Mouse (Mus musculus): ENCODE results near the gene Speer4f2. TPM values are rescaled to one million over a fixed set of nuclear protein-coding genes. Genes with fewer than 3 reads are reported as not detected.

The Speer4f2 gene
- polyA plus RNA-seq, 1 experiment: not detected

Other genes starting within 250 kb of the Speer4f2 start
- gene Speer4f1, start 102.9 kb downstream of the Speer4f2 start, polyA plus RNA-seq (2012; rRNA removed): not detected in 2 replicates
- 23.5 and 25.5 TPM in 2 replicates for gene Sema3c, start 201.1 kb downstream of the Speer4f2 start, polyA plus RNA-seq (2012; rRNA removed)